Mouse (Mus musculus) left cerebral cortex, adult 2 months (tissue): ENCODE results near the gene Rbm19. TPM values are rescaled to one million over a fixed set of nuclear protein-coding genes. Genes with fewer than 3 reads are reported as not detected.

ENCODE experiments used
- DNase-seq, 2 experiments: peaks; one replicate each; pipeline ENCODE4 v3.0.0; 2021 to 2022; ENCODE audit warnings: low spot score in 2 of 2, mixed read lengths in 1 of 2; ENCODE audit errors: extremely low spot score in 1 of 2
- H3K27ac ChIP-seq: fragments of 200-600 bp; 2 replicates; pipeline ENCODE4 v1.8.1; 2022
- H3K4me3 ChIP-seq: fragments of 200-600 bp; 2 replicates; pipeline ENCODE4 v1.8.1; 2022
- CTCF ChIP-seq: fragments of 200-600 bp; IDR thresholded peaks from 2 replicates; pipeline ENCODE4 v1.8.1; 2022; ENCODE audit warnings: antibody characterized with exemption, mild to moderate bottlenecking, moderate library complexity
- intact Hi-C: fragments of 180-260 bp; cut with DNase I; formaldehyde crosslinking; loops from one replicate; pipeline ENCODE4 v1.15.1; 2025
- total RNA-seq, 2 experiments: library from RNA; stranded (reverse); gene quantifications; 2 replicates each; pipeline ENCODE4 v1.2.3; 2021

Gene Rbm19
- total RNA-seq, 2 experiments from 2014 or later = 19.7 to 21.9 TPM

- no peak overlapping the region for H3K4me3 ChIP-seq
- DNase-seq = no peak
- no peak for TF ChIP-seq CTCF
- H3K27ac ChIP-seq = no peak overlapping the region
- intact Hi-C loops = no loop called here
Measured at GRCm38 (mm10) chr5:120190001-120190582, 73.8 kb downstream of the Rbm19 start.

DNA sequence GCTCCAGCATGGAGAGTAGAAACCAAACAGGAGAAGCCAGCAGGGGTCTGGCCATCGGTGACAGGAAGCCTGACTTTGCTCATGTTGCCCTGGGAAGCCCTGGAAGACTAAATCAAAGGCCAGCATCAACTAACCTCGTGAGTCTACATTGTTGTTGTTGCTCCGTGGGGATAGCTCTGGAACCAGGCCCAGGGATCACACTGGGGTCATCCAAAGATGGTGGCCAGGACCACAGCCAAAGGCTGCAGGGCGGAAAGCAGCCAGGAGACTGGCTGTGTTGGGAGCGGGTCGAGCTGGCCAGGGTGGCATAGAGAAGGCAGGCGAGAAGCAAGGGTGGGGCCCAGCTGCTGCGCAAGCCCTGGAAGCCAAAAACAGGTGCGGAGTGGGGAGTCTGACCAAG lies 75.4 kb downstream of the Rbm19 start:
- no peak overlapping the region for H3K27ac ChIP-seq
- H3K4me3 ChIP-seq = no peak overlapping the region
- intact Hi-C loops = no loop called here
- DNase-seq = no peak
- no peak for TF ChIP-seq CTCF

- TF ChIP-seq CTCF = no peak
- Histone ChIP-seq H3K4me3 (no peak overlapping the region), H3K27ac (no peak overlapping the region)
- intact Hi-C loops = no loop called here
- peak; percentile 36 to 50 for DNase-seq
Measured at GRCm38 (mm10) chr5:120194309-120194941, 78.2 kb downstream of the Rbm19 start.

DNA sequence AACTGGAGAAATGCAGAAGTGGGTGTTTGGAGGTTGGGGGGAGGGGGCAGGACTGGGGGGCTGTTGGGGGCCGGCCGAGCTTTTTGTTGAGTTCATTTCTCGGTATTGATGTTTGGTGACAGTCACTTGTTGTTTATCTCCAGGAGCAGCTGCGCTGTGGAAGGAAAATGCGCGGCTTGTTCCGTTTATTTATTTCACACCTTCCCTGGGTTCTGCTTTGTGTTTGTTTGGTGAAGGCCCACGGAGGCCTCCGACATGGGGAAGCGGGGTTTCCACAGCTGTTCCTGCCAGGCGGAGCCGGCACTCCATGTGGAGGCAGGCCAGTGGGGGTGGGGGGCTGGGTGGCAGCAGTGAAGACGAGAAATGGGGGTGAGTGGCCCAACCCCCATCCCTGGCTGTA lies 78.7 kb downstream of the Rbm19 start:
- no peak for TF ChIP-seq CTCF
- intact Hi-C loops = no loop called here
- H3K27ac ChIP-seq = no peak overlapping the region
- no peak overlapping the region for H3K4me3 ChIP-seq
- peak in 1 of 2 experiments; percentile 30 for DNase-seq

GRCm38 (mm10) chr5:120196879-120197278 lies 80.6 kb downstream of the Rbm19 start:
- intact Hi-C loops = no loop called here
- Histone ChIP-seq H3K4me3 (no peak overlapping the region), H3K27ac (no peak overlapping the region)
- DNase-seq = no peak
- TF ChIP-seq CTCF = no peak

DNA sequence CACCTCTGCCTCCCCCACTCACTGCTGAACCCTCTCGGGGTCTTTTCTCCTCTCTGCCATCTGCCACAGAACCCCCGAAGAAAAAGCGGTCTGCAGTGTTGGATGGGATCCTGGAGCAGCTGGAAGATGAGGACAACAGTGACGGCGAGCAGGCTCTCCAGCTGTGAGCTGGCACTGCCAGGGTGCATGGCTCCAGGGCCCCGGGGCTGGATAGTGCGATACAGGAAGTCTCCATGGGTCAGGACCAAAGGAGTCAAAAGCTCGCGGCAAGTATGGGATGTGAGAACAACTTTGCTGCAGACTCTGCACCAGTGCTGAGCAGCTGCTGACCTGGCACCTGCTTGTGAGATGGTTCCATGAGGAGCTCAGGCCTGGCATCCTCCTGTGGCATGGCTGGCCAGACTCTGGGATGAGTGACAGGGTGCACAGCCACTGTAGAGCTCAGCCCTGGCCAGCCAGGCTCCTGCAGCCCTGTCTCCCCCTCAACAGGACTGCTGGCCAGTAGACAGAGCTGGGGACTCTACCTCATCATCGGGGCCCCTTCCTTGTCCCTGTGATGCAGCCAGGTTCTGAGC lies 81.6 kb downstream of the Rbm19 start:
- no peak for DNase-seq
- Histone ChIP-seq H3K4me3 (no peak overlapping the region), H3K27ac (no peak overlapping the region)
- intact Hi-C loops = no loop called here
- TF ChIP-seq CTCF = no peak

- no peak overlapping the region for H3K27ac ChIP-seq
- intact Hi-C loops = no loop called here
- H3K4me3 ChIP-seq = no peak overlapping the region
- TF ChIP-seq CTCF = no peak
- DNase-seq = no peak
Measured at GRCm38 (mm10) chr5:120199865-120200264, 83.6 kb downstream of the Rbm19 start.

GRCm38 (mm10) chr5:120204316-120204715 lies 88.1 kb downstream of the Rbm19 start:
- no peak overlapping the region for H3K4me3 ChIP-seq
- intact Hi-C loops = no loop called here
- no peak overlapping the region for H3K27ac ChIP-seq
- no peak for DNase-seq
- TF ChIP-seq CTCF = peak; percentile 47

- TF ChIP-seq CTCF = no peak
Measured at GRCm38 (mm10) chr5:120206313-120206943, 90.2 kb downstream of the Rbm19 start.

DNA sequence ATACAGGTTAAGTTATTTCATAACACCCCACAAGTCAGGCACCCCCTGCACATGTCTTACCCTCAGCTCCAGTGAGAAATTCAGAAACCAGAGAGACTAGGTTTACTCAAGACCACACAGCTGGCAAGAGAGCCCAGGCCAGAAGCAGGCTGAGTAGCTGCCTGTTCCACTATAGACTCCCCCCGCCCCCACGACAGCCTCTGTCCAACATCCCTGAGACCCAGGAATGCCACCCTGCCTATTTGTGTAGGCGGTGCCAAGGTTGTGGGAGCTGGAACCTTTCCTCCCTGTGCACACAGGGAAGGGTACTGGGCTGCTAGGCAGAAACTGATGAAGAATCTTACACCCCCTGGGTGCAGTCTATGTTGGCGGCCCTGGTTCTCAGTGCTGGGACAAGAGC lies 91.2 kb downstream of the Rbm19 start:
- Histone ChIP-seq H3K27ac (no peak overlapping the region), H3K4me3 (no peak overlapping the region)
- DNase-seq = no peak
- intact Hi-C loops = no loop called here
- TF ChIP-seq CTCF = no peak

More at GRCm38 (mm10) chr5:120206313-120206943, 90.2 kb downstream of the Rbm19 start:
- no peak overlapping the region for H3K4me3 ChIP-seq
- no peak overlapping the region for H3K27ac ChIP-seq
- DNase-seq = no peak
- intact Hi-C loops = no loop called here

GRCm38 (mm10) chr5:120210668-120211067 lies 94.4 kb downstream of the Rbm19 start:
- Histone ChIP-seq H3K4me3 (no peak overlapping the region), H3K27ac (no peak overlapping the region)
- intact Hi-C loops = loop anchor here (1.0 kb wide), 1 partner anchor 64 kb away; no protein-coding TSS in a partner anchor
- no peak for TF ChIP-seq CTCF
- no peak for DNase-seq

DNA sequence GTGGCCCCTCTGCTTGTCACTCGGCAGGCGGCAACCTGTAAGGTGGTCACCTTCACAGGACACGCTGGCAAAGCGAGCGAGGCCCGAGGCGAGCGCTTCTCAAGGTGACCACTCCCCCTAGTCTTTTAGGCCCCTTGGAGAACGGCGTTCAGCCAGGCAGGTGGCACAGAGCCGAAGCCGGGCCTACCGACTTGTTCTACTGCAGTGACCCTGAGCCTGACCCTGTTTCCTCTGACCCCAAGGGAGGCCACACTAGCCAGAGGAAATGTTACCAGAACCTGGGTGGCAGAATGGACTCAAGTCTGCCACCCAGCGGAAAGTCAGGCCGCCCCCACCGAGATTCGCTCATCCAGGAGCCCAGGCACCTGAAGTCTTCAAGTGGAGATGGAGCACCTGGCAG lies 94.9 kb downstream of the Rbm19 start:
- Histone ChIP-seq H3K27ac (no peak overlapping the region), H3K4me3 (0 out of 2 replicates have a peak overlapping the region, but pooled peaks have one; percentile 2)
- peak in 1 of 2 experiments; percentile 31 for DNase-seq
- intact Hi-C loops = loop anchor here (1.0 kb wide), 1 partner anchor 65 kb away; no protein-coding TSS in a partner anchor
- peak; percentile 65 for TF ChIP-seq CTCF
